Mouse (Mus musculus) embryonic facial prominence, embryonic 10.5 days (tissue): ENCODE measurements around the gene Rnf220. TPM values are rescaled to one million over a fixed set of nuclear protein-coding genes. Genes with fewer than 3 reads are reported as not detected.

Source experiments
- DNase-seq: peaks from one replicate; pipeline ENCODE4 v3.0.0-alpha.2; 2017; ENCODE audit warnings: low spot score
- H3K27ac ChIP-seq: fragments of 300-500 bp; sonication (generic); replicated peaks from 2 replicates; pipeline ENCODE4 v1.5.1; 2016; ENCODE audit warnings: mild to moderate bottlenecking
- H3K27me3 ChIP-seq: fragments of 300-500 bp; sonication (generic); replicated peaks from 2 replicates; pipeline ENCODE4 v1.6.1; 2016; ENCODE audit warnings: low read depth, mild to moderate bottlenecking; ENCODE audit not compliant: poor library complexity, severe bottlenecking
- H3K36me3 ChIP-seq: fragments of 300-500 bp; sonication (generic); replicated peaks from 2 replicates; pipeline ENCODE4 v1.6.1; 2016; ENCODE audit warnings: mild to moderate bottlenecking, moderate library complexity
- H3K4me1 ChIP-seq: fragments of 300-500 bp; sonication (generic); 2 replicates; pipeline ENCODE4 v1.6.1; 2016
- H3K4me3 ChIP-seq: fragments of 300-500 bp; sonication (generic); 2 replicates; pipeline ENCODE4 v1.5.1; 2016; ENCODE audit warnings: mild to moderate bottlenecking, moderate library complexity
- H3K9me3 ChIP-seq: fragments of 300-500 bp; sonication (generic); 2 replicates; pipeline ENCODE4 v1.6.1; 2016; ENCODE audit warnings: mild to moderate bottlenecking
- WGBS: fragments of 180-500 bp; shearing (Covaris S2); methylation state at CpG from one replicate; pipeline ENCODE4 v1.1.7; 2016; 5-methylcytosine and 5-hydroxymethylcytosine counted together
- polyA plus RNA-seq: library from polyadenylated mRNA; unstranded; fragments of >200 nt; fragmentation: Nextera tagmentation; extraction: Ambion mirVana; gene quantifications from 2 replicates; pipeline ENCODE4 v1.2.1, GENCODE M21; 2016

Gene Rnf220
- polyA plus RNA-seq, 1 experiment from 2014 or later = 94.8 TPM

DNA sequence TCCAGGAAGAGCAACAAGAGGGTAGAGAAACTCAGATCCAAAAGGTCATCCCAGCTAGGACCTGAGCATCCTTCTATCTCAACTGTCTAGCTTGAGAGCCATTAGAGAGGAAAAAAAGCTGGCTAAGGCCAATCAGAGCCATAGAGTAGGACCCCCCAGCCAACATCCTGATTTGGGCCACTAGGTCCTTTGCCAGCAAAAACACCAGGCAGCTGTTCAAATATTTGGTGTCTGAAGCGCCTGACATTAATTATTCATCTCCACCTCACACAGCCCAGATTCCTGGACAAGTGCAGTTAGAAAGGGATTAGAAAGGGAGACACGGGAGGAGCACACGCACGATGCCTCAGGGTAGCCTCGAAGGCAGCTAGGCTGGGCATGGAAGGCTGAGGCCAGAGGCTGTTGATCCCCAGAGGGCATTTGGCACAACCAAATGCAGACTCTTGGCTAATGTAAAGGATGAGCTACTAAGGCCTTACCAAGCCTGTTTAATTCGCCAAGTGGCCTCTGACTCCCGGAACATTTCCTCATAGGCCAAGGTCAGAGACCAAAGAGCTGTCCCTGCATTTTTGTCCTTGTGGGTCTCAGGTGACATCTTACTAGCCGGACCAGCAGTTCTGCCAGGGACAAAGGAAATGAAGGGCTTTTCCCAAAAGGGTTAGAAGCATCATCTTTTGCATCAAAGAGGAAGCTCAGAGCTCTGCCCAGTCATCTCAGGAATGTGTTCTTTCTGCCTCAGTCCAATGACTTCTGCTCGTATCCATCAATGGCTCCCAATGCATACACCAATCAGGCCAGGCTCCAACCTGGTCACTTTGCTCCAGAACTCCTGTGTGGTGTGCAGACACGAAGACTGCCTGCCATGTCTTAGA lies 218.2 kb downstream of the Rnf220 start:
- Histone ChIP-seq H3K4me1 (peaks cover 46% of the 10 kb centered on the region), H3K9me3 (peaks cover 11% of the 10 kb centered on the region), H3K27ac (no peak overlapping the region), H3K4me3 (no peak overlapping the region), H3K27me3 (peaks cover 6% of the 10 kb centered on the region; the same call in 1 of the 2 replicates), H3K36me3 (peaks cover 100% of the 10 kb centered on the region)
- 75% methylated on average over 10 of the region's 10 CpGs for WGBS
- no peak for DNase-seq

DNA sequence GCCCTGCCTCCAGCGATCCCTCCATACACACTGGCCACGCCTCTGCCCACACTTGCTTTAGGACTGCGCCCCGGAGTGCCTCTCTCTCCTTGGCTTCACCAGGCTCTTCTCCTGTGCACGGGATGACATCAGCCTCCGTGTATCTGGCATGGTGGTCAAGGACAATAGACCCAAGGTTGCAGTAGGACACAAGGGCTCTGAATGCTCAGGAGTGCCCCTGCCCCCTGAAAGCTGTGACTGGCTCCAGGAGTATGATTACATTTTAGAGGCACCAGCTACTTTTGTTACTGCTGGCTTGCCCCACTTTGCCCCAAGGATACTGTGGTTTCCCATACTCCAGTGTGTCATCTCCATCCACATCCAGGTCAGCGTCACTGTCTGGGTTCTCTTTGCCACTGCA lies 219.2 kb downstream of the Rnf220 start:
- Histone ChIP-seq H3K9me3 (peaks cover 11% of the 10 kb centered on the region), H3K4me1 (peaks cover 44% of the 10 kb centered on the region), H3K4me3 (no peak overlapping the region), H3K27ac (no peak overlapping the region), H3K27me3 (peaks cover 6% of the 10 kb centered on the region; the same call in 1 of the 2 replicates), H3K36me3 (peaks cover 100% of the 10 kb centered on the region)
- no peak for DNase-seq
- 94% methylated on average over 7 of the region's 7 CpGs for WGBS

DNA sequence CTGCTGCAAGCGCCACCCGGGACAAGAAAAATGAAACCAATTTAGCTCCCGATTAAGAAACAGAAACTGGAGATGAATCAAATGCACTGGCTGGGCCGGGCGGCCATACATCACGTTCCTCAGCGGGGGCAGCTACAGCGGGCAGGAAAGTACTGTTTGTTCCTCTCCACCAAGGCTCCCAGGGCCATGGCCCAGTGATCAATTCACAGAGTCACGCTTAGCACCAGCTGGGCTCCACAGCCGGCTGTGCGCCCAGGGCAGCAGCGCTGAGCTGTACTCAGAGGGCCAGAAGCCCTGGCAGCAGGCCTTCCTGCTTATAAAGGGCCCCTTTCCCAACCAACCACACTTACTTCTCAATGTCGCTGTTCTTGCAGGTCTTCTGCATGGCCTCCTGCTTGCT lies 219.8 kb downstream of the Rnf220 start:
- Histone ChIP-seq H3K27ac (no peak overlapping the region), H3K4me3 (no peak overlapping the region), H3K27me3 (peaks cover 6% of the 10 kb centered on the region; the same call in 1 of the 2 replicates), H3K36me3 (peaks cover 100% of the 10 kb centered on the region), H3K9me3 (peaks cover 11% of the 10 kb centered on the region), H3K4me1 (peaks cover 44% of the 10 kb centered on the region)
- no peak for DNase-seq
- WGBS = 93% methylated on average over 13 of the region's 13 CpGs

DNA sequence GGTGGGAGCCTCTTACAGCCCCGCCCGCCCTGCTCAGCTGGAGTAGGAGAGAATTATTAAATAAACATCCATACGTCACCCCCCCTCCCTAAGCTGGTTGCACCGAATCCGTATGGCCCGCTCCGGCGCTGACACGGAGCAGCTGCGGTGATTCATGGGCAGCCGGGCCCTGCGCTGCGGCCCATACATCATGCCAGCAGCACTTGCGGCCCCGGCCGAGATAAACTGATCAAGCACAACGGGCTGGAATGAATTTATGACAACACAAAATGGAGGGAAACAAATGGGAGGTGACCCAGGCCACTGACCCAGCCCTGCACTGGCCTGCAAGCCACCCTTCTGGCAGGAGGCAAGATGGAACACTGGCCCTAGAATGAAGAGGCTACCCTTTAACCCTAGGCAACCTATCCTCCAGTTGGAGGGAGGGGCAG lies 220.6 kb downstream of the Rnf220 start:
- no peak overlapping the region for H3K4me3 ChIP-seq
- H3K27me3 ChIP-seq = peaks cover 4% of the 10 kb centered on the region; the same call in 1 of the 2 replicates
- peaks cover 44% of the 10 kb centered on the region for H3K4me1 ChIP-seq
- peaks cover 100% of the 10 kb centered on the region for H3K36me3 ChIP-seq
- WGBS = 97% methylated on average over 17 of the region's 17 CpGs
- H3K27ac ChIP-seq = no peak overlapping the region
- peaks cover 11% of the 10 kb centered on the region for H3K9me3 ChIP-seq
- DNase-seq = no peak

DNA sequence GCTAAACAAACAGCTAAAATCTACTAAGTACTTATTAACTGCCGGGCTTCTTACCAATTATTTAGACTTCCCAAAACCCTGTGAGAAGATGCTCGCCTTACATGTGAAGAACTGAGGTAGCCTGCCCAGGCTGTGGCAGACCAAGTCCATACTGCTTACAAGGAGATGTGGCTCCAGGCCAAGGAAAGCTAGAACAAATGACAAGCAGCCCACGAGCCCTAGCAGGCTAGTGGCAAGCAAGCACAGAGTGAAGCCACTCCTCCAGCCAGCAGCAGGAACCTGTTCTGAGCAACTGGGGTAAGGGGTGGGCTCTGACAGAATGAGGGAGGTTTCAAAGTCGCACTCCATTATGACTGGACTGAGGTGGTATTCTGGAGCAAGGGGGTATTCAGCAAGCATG lies 222.1 kb downstream of the Rnf220 start:
- Histone ChIP-seq H3K4me3 (no peak overlapping the region), H3K36me3 (peaks cover 88% of the 10 kb centered on the region), H3K27ac (no peak overlapping the region), H3K9me3 (peaks cover 11% of the 10 kb centered on the region), H3K4me1 (peaks cover 37% of the 10 kb centered on the region), H3K27me3 (peaks cover 8% of the 10 kb centered on the region; the same call in 1 of the 2 replicates)
- WGBS = 95% methylated on average over 4 of the region's 4 CpGs
- no peak for DNase-seq

DNA sequence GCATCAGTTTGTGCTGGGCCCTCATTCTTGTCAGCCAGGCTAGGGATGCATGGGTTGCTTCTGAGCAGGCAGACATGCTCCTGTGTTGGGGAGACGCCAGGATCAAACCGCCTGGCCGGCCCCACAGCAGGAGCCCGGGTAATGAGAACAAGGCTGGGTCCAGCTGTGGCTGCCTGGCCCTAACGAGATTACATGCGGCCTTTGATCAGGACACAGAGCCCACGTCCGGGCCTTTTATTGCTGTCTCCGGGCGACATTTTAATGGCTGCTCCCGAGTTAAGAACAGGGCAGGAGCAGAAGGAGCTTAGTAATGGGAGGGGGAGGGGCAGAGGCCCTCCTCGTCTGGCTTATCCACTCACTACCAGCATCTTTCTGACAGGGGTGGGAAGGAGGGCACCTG lies 224.4 kb downstream of the Rnf220 start:
- peak; percentile 58 for DNase-seq
- H3K27ac ChIP-seq = peak overlapping the region; percentile 57
- H3K9me3 ChIP-seq = peaks cover 11% of the 10 kb centered on the region
- H3K27me3 ChIP-seq = peaks cover 18% of the 10 kb centered on the region; the same call in 1 of the 2 replicates
- H3K4me3 ChIP-seq = no peak overlapping the region
- H3K4me1 ChIP-seq = peaks cover 31% of the 10 kb centered on the region
- peaks cover 66% of the 10 kb centered on the region for H3K36me3 ChIP-seq
- 11% methylated on average over 12 of the region's 12 CpGs for WGBS

DNA sequence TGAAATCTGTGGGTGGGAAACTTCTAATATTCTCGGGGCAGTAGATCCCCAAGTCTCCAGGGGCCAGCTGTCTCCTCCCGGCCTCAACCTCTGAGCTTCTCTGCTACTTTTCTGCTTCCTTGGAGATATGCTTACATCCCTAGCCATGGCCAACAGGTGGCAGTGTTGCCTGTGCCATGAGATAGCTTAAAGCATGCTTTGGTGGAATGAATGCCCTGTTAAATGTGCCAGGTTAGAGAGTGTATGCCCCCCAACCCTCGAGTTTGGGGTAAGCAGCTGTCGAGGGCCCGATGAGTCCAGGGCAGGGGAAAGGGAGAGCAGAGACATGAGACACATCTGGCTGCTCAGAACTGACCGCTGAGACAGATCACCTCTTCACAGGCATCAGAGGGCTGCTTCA lies 226.6 kb downstream of the Rnf220 start:
- Histone ChIP-seq H3K36me3 (peaks cover 44% of the 10 kb centered on the region), H3K27me3 (peaks cover 23% of the 10 kb centered on the region; the same call in 1 of the 2 replicates), H3K9me3 (peaks cover 11% of the 10 kb centered on the region), H3K4me3 (no peak overlapping the region), H3K4me1 (peaks cover 44% of the 10 kb centered on the region), H3K27ac (no peak overlapping the region)
- peak; percentile 80 for DNase-seq
- WGBS = 20% methylated on average over 6 of the region's 6 CpGs

DNA sequence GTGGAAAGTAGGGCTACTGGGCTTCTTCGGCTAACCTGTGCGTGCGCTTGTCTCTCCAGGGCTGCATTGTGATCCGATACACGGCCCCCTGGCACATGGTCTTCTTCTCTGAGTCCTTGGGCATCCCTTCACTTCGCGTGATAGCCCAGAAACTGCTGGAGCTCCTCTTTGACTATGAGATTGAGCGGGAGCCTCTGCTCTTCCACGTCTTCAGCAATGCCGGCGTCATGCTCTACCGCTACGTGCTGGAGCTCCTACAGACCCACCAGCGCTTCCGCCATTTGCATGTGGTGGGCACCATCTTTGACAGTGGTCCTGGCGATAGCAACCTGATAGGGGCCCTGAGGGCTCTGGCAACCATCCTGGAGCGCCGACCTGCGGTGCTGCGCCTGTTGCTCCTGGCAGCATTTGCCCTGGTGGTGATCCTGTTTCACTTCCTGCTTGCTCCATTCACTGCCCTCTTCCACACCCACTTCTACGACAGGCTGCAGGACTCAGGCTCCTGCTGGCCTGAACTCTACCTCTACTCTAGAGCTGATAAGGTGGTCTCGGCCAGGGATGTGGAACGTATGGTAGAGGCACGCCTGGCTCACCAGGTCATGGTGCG lies 228.9 kb downstream of the Rnf220 start:
- no peak for DNase-seq
- H3K27ac ChIP-seq = no peak overlapping the region
- no peak overlapping the region for H3K4me3 ChIP-seq
- WGBS = 84% methylated on average over 25 of the region's 25 CpGs
- peaks cover 21% of the 10 kb centered on the region for H3K36me3 ChIP-seq
- H3K4me1 ChIP-seq = peaks cover 42% of the 10 kb centered on the region
- H3K9me3 ChIP-seq = no peaks in the 10 kb centered on the region
- H3K27me3 ChIP-seq = peaks cover 23% of the 10 kb centered on the region; the same call in 1 of the 2 replicates

DNA sequence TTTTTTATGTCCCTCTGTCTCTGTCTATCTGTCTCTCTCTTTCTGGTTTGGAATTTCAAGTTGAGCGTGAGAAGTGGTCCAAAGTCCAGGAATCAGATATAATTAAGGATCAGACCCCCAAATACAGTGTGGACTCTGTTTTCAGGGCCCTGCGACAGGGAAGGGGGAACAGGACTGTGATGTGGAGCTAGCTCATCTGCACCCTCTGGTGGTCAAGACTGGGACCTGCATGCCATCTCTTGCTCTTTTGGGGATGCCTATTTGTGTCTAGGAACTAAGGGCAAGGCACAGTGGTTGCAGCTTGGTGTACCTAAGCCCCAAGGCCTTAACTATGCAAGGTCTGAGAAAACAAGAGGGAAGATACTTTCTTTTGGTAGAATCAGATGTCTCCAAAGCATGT lies 229.6 kb downstream of the Rnf220 start:
- peaks cover 14% of the 10 kb centered on the region for H3K36me3 ChIP-seq
- peak; percentile 84 for DNase-seq
- no peaks in the 10 kb centered on the region for H3K9me3 ChIP-seq
- WGBS = 6% methylated on average over 2 of the region's 2 CpGs
- peaks cover 42% of the 10 kb centered on the region for H3K4me1 ChIP-seq
- H3K4me3 ChIP-seq = no peak overlapping the region
- peaks cover 23% of the 10 kb centered on the region; the same call in 1 of the 2 replicates for H3K27me3 ChIP-seq
- no peak overlapping the region for H3K27ac ChIP-seq

DNA sequence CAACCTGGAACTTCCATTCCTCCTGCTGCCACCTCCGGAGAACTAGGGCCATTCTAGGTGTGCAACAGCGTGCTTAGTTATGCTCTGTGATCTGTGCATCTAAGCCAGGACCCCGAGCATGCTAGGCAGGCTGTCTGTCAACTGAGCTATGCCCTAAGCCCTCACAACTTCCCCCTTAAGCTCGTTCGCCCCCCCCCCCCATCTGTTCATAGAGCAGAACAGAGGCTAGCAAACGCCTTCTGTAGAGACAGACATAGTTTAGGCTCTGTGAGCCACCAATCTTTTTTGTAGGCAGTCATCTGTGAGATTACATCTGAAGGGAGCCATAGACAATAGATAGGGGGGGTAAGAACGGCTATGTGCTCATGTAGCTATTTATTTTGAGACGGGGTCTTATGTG lies 233.9 kb downstream of the Rnf220 start:
- no peak overlapping the region for H3K4me3 ChIP-seq
- no peak for DNase-seq
- 79% methylated on average over 8 of the region's 8 CpGs for WGBS

DNA sequence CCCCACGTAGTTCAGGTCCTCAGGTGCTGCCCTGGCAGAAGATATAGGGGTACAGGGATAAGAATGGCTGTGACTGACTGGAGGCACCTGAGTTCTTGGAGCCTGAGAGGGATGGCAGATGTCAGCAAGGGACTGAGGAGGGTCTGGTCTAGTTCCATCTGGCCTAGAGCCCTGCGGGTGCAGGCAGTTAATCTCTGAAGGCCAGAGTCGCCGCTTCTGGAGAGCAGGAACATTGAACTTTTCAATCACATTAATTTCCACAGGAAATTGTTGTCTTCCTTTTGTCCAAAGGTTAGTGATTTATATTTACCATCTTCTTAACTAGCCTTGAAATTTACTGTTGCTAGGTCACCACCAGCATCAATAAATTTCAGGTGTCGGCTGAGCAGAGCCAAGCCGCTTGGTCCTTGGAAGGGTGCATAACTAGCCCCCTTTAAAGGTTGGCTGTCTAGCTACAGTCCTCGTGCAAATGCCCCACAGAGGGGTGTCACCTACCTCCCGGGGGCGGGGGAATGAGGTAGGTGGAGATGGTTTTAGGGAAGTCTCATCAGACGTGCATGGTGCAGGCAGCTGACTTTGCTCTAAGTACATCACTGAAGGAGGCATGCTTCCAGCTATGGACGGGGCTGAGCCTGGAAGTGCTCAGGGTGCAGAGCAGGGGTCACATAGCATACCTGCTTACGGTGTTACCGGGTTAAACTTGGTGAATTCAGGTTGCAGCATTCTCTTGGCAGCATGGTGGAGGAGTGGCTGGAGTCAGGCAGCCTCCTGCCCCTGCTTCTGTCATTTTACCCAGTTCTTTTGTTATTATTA lies 234.5 kb downstream of the Rnf220 start:
- no peaks in the 10 kb centered on the region for H3K36me3 ChIP-seq
- 74% methylated on average over 13 of the region's 13 CpGs for WGBS
- H3K4me3 ChIP-seq = no peak overlapping the region
- H3K27me3 ChIP-seq = 0 out of 2 replicates have a peak, but pooled peaks cover 5% of the 10 kb centered on the region
- peaks cover 20% of the 10 kb centered on the region for H3K4me1 ChIP-seq
- no peak overlapping the region for H3K27ac ChIP-seq
- H3K9me3 ChIP-seq = no peaks in the 10 kb centered on the region
- DNase-seq = no peak

More for the DNA sequence above, 233.9 kb downstream of the Rnf220 start:
- no peaks in the 10 kb centered on the region; the same call in 1 of the 2 replicates for H3K36me3 ChIP-seq
- peaks cover 24% of the 10 kb centered on the region for H3K4me1 ChIP-seq
- 0 out of 2 replicates have a peak, but pooled peaks cover 5% of the 10 kb centered on the region for H3K27me3 ChIP-seq
- H3K27ac ChIP-seq = no peak overlapping the region
- no peaks in the 10 kb centered on the region for H3K9me3 ChIP-seq

DNA sequence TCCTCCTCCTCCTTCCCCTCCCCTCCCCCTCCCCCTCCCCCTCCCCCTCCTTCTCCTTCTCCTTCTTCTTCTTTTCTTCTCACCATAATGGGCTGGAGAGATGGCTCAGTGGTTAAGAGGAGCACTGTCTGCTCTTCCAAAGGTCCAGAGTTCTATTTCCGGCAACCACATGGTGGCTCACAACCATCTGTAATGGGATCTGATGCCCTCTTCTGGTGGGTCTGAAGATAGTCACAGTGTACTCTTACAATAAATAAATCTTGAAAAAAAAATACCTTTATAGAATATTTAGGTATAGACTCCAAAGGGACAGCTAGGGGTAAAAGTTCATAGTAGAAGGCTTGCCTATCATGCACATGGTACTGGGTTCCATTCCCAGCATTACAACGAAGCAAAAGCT lies 235.6 kb downstream of the Rnf220 start:
- H3K36me3 ChIP-seq = no peaks in the 10 kb centered on the region
- H3K9me3 ChIP-seq = no peaks in the 10 kb centered on the region
- H3K4me3 ChIP-seq = no peak overlapping the region
- H3K27me3 ChIP-seq = 0 out of 2 replicates have a peak, but pooled peaks cover 5% of the 10 kb centered on the region
- no peak for DNase-seq
- H3K27ac ChIP-seq = no peak overlapping the region
- 82% methylated on average over 2 of the region's 2 CpGs for WGBS
- H3K4me1 ChIP-seq = peaks cover 9% of the 10 kb centered on the region
